In genomic region chr5:145166536-145167305, GRCm38 (mm10) we compare ENCODE assay signal across 8 mouse cellular contexts. TPM values are rescaled to one million over a fixed set of nuclear protein-coding genes. Genes with fewer than 3 reads are reported as not detected.
DNase-seq lines count a peak whose midpoint lies in the region; ATAC-seq and TF ChIP-seq lines count a peak whose summit lies in the region.

Gene Ptcd1 (minus strand): TSS chr5:145167108.
Gene Cpsf4 (plus strand): TSS chr5:145167213.

- peak; percentile 55 for TF ChIP-seq POLR2A in kidney, adult 2 months (IDR thresholded peaks at IDR 0.05; ENCODE audit: low read depth, low read length)
- TF ChIP-seq POLR2A in spleen, adult 2 months (IDR thresholded peaks at IDR 0.05; ENCODE audit: low read depth, low read length): peak; percentile 57

- WGBS in embryonic facial prominence, embryonic 13.5 days: under 1% methylated on average over 51 of the region's 51 CpGs
- under 1% methylated on average over 50 of the region's 51 CpGs for WGBS in kidney, adult 2 months
- under 1% methylated on average over 51 of the region's 51 CpGs for WGBS in limb, embryonic 12.5 days
- under 1% methylated on average over 48 of the region's 51 CpGs for WGBS in midbrain, embryonic 15.5 days
- WGBS in spleen, adult 2 months: under 1% methylated on average over 51 of the region's 51 CpGs

- peak within 1 kb of the TSS; percentile 88 for H3K27ac ChIP-seq in embryonic facial prominence, embryonic 13.5 days
- peak within 1 kb of the TSS; percentile 81 for H3K27ac ChIP-seq in kidney, adult 2 months (ENCODE audit: insufficient read depth, low read depth, low read length)
- H3K27ac ChIP-seq in limb, embryonic 12.5 days: peak within 1 kb of the TSS; percentile 86
- peak within 1 kb of the TSS; percentile 76 for H3K27ac ChIP-seq in midbrain, embryonic 15.5 days
- H3K27ac ChIP-seq in spleen, adult 2 months (ENCODE audit: insufficient read depth, low read length): peak within 1 kb of the TSS; percentile 70

- peak within 1 kb of the TSS; percentile 95 for H3K9ac ChIP-seq in embryonic facial prominence, embryonic 13.5 days
- peak within 1 kb of the TSS; percentile 92 for H3K9ac ChIP-seq in limb, embryonic 12.5 days (replicated peaks)
- peak within 1 kb of the TSS; percentile 62 for H3K9ac ChIP-seq in midbrain, embryonic 15.5 days

- peaks cover 48% of the 10 kb centered on the region for H3K36me3 ChIP-seq in embryonic facial prominence, embryonic 13.5 days
- no peaks in the 10 kb centered on the region for H3K36me3 ChIP-seq in kidney, adult 2 months (ENCODE audit: control insufficient read depth, insufficient read depth, low read length)
- H3K36me3 ChIP-seq in limb, embryonic 12.5 days: peaks cover 51% of the 10 kb centered on the region
- peaks cover 9% of the 10 kb centered on the region for H3K36me3 ChIP-seq in midbrain, embryonic 15.5 days (replicated peaks)
- H3K36me3 ChIP-seq in spleen, adult 2 months (ENCODE audit: control insufficient read depth, insufficient read depth, low read length): peaks cover 9% of the 10 kb centered on the region

- peak; percentile 93 for DNase-seq in 3134 (ENCODE audit: extremely low read depth, insufficient read length, low spot score)
- peak; percentile 98 to 99 for DNase-seq in adrenal gland, postnatal 36 days
- peak; percentile 99 to 100 for DNase-seq in heart, adult 18-20 months
- DNase-seq in kidney, adult 2 months: peak; percentile 100
- peak; percentile 95 to 98 for DNase-seq in spleen, adult 2 months (ENCODE audit: low read depth in 1 of 2, low spot score in 2 of 2)

- peaks cover 22% of the 10 kb centered on the region for H3K4me1 ChIP-seq in embryonic facial prominence, embryonic 13.5 days
- peaks cover 9% of the 10 kb centered on the region for H3K4me1 ChIP-seq in kidney, adult 2 months (ENCODE audit: control insufficient read depth, insufficient read depth, low read length)
- peaks cover 23% of the 10 kb centered on the region for H3K4me1 ChIP-seq in limb, embryonic 12.5 days (replicated peaks)
- peaks cover 32% of the 10 kb centered on the region for H3K4me1 ChIP-seq in midbrain, embryonic 15.5 days
- H3K4me1 ChIP-seq in spleen, adult 2 months (ENCODE audit: control insufficient read depth, insufficient read depth, insufficient read length): peaks cover 9% of the 10 kb centered on the region; the same call in 1 of the 2 replicates

- no peaks in the 10 kb centered on the region for H3K27me3 ChIP-seq in embryonic facial prominence, embryonic 13.5 days
- no peaks in the 10 kb centered on the region for H3K27me3 ChIP-seq in kidney, adult 2 months (replicated peaks; ENCODE audit: control insufficient read depth, insufficient read depth, low read length)
- no peaks in the 10 kb centered on the region for H3K27me3 ChIP-seq in limb, embryonic 12.5 days
- H3K27me3 ChIP-seq in midbrain, embryonic 15.5 days (replicated peaks): no peaks in the 10 kb centered on the region
- H3K27me3 ChIP-seq in spleen, adult 2 months (ENCODE audit: control insufficient read depth, insufficient read depth, low read length): no peaks in the 10 kb centered on the region

- TF ChIP-seq CTCF in kidney, adult 2 months (conservative IDR thresholded peaks at IDR 0.05; ENCODE audit: insufficient read depth, insufficient read length, low read depth, low read length): no peak
- no peak for TF ChIP-seq CTCF in spleen, adult 2 months (IDR thresholded peaks at IDR 0.05; ENCODE audit: extremely low read depth, insufficient read depth, insufficient read length, insufficient replicate concordance)

- no peaks in the 10 kb centered on the region for H3K9me3 ChIP-seq in embryonic facial prominence, embryonic 13.5 days
- no peaks in the 10 kb centered on the region for H3K9me3 ChIP-seq in limb, embryonic 12.5 days
- no peaks in the 10 kb centered on the region for H3K9me3 ChIP-seq in midbrain, embryonic 15.5 days

- H3K4me2 ChIP-seq in embryonic facial prominence, embryonic 13.5 days: peak within 1 kb of the TSS; percentile 92
- peak within 1 kb of the TSS; percentile 91 for H3K4me2 ChIP-seq in limb, embryonic 12.5 days
- peak within 1 kb of the TSS; percentile 80 for H3K4me2 ChIP-seq in midbrain, embryonic 15.5 days

- peak; percentile 95 for ATAC-seq in embryonic facial prominence, embryonic 13.5 days (ENCODE audit: insufficient number of reproducible peaks, insufficient read depth, low FRiP score, low TSS enrichment, low read depth)
- ATAC-seq in limb, embryonic 12.5 days (ENCODE audit: insufficient number of reproducible peaks, insufficient read depth, low FRiP score, low TSS enrichment, low read depth): peak; percentile 94
- ATAC-seq in midbrain, embryonic 15.5 days (replicated peaks): peak; percentile 94

- H3K4me3 ChIP-seq in embryonic facial prominence, embryonic 13.5 days: peak within 1 kb of the TSS; percentile 94
- H3K4me3 ChIP-seq in kidney, adult 2 months (ENCODE audit: insufficient read depth, low read depth, low read length): peak within 1 kb of the TSS; percentile 89
- H3K4me3 ChIP-seq in limb, embryonic 12.5 days (replicated peaks): peak within 1 kb of the TSS; percentile 95
- H3K4me3 ChIP-seq in midbrain, embryonic 15.5 days: peak within 1 kb of the TSS; percentile 66
- H3K4me3 ChIP-seq in spleen, adult 2 months (ENCODE audit: extremely low read depth, insufficient read depth, insufficient read length): peak within 1 kb of the TSS; percentile 84

RNA-seq across cellular contexts. Expression of gene Ptcd1, which starts in this region (rescaled TPM):
- 10 to 100 TPM; 22.4 to 31.3 TPM for total RNA-seq in adrenal gland, postnatal 36 days (2021)
- 19.4 and 20.9 TPM in 2 replicates for polyA plus RNA-seq in embryonic facial prominence, embryonic 13.5 days (2015; fragmentation: Nextera tagmentation; extraction: Ambion mirVana)
- 10 to 100 TPM; 30.0 to 31.3 TPM for total RNA-seq in heart, adult 18-20 months (2021)
- 15.3 and 16.5 TPM in 2 replicates for polyA plus RNA-seq in kidney, adult 2 months (2012; rRNA removed)
- polyA plus RNA-seq in limb, embryonic 12.5 days (2016; fragmentation: Nextera tagmentation; extraction: Ambion mirVana): 18.5 and 20.4 TPM in 2 replicates
- 25.0 and 26.5 TPM in 2 replicates for polyA plus RNA-seq in midbrain, embryonic 15.5 days (2015; fragmentation: Nextera tagmentation; extraction: Ambion mirVana)
- polyA plus RNA-seq in spleen, adult 2 months (2012; rRNA removed): 8.4 and 9.7 TPM in 2 replicates

RNA-seq across cellular contexts. Expression of gene Cpsf4, which starts in this region (rescaled TPM):
- 10 to 100 TPM; 19.0 to 19.3 TPM for total RNA-seq in adrenal gland, postnatal 36 days (2021)
- 52.1 and 58.7 TPM in 2 replicates for polyA plus RNA-seq in embryonic facial prominence, embryonic 13.5 days (2015; fragmentation: Nextera tagmentation; extraction: Ambion mirVana)
- total RNA-seq in heart, adult 18-20 months (2021): 10 to 100 TPM; 11.4 to 12.9 TPM
- 19.2 and 19.9 TPM in 2 replicates for polyA plus RNA-seq in kidney, adult 2 months (2012; rRNA removed)
- polyA plus RNA-seq in limb, embryonic 12.5 days (2016; fragmentation: Nextera tagmentation; extraction: Ambion mirVana): 65.9 and 67.2 TPM in 2 replicates
- 53.6 and 57.7 TPM in 2 replicates for polyA plus RNA-seq in midbrain, embryonic 15.5 days (2015; fragmentation: Nextera tagmentation; extraction: Ambion mirVana)
- polyA plus RNA-seq in spleen, adult 2 months (2012; rRNA removed): 25.5 and 31.7 TPM in 2 replicates

Comparison
In these comparisons a context has a peak if more than half of its experiments do, and no peak if none do; other contexts are left out.
1. Peak in every context shown above with its lines: DNase-seq, ATAC-seq, H3K4me3 ChIP-seq and H3K27ac ChIP-seq.